Mouse (Mus musculus): ENCODE data around the gene Fam129a. TPM values are rescaled to one million over a fixed set of nuclear protein-coding genes. Genes with fewer than 3 reads are reported as not detected.

Gene Fam129a
- polyA plus RNA-seq, 1 experiment = 1.7 TPM

- no peak overlapping the region for H3K4me3 ChIP-seq (ENCODE audit: insufficient read depth, poor library complexity, severe bottlenecking)
- H3K79me2 ChIP-seq (ENCODE audit: control insufficient read depth, insufficient read depth) = no peaks in the 10 kb centered on the region
- H3K79me3 ChIP-seq (ENCODE audit: low read depth) = no peaks in the 10 kb centered on the region
- TF ChIP-seq MYOD1 (IDR thresholded peaks at IDR 0.05; ENCODE audit: control insufficient read depth, insufficient read length, low read depth) = no peak
- no peak for TF ChIP-seq CEBPB (IDR thresholded peaks at IDR 0.05; ENCODE audit: low read depth)
- TF ChIP-seq FOSL1 (IDR thresholded peaks at IDR 0.05; ENCODE audit: insufficient read depth, low read length, poor library complexity, severe bottlenecking) = no peak
- no peak for TF ChIP-seq MAX (IDR thresholded peaks at IDR 0.05)
- TF ChIP-seq USF1 (IDR thresholded peaks at IDR 0.05; ENCODE audit: low read depth) = no peak
- no peak for TF ChIP-seq MYOG (IDR thresholded peaks at IDR 0.05; ENCODE audit: control insufficient read depth, extremely low read depth, insufficient read length)
- TF ChIP-seq CTCF (IDR thresholded peaks at IDR 0.05; ENCODE audit: control insufficient read depth, insufficient read depth, insufficient read length) = no peak
- no peaks in the 10 kb centered on the region for H3K27me3 ChIP-seq (ENCODE audit: control insufficient read depth, insufficient read depth, insufficient read length)
- no peaks in the 10 kb centered on the region for H3K36me3 ChIP-seq (ENCODE audit: control insufficient read depth, insufficient read depth)
- H3ac ChIP-seq (ENCODE audit: control insufficient read depth, insufficient read length, low read depth) = no peak overlapping the region
Observed at GRCm38 (mm10) chr1:151699363-151699762, 128.4 kb downstream of the Fam129a start.

DNA sequence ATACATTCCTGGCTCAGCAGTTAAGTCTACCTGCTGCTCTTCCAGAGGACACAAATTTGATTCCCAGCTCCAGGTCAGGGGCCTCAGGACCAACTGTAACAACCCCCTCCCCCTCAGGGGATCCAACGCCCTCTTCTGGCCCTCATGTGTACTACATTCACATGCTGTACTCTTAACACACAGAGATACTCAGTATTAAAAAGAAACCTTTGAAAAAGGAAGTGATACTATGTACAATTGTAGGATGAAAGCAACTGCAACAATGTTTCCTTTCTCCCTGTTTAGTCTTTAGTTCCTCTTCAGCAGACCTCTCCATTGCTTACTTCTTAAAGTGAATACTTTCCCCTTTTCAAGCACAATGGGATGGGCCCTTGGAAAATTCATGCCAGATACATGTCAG lies 131.8 kb downstream of the Fam129a start:
- Histone ChIP-seq H3K36me3 (ENCODE audit: control insufficient read depth, insufficient read depth) (no peaks in the 10 kb centered on the region), H3K27me3 (ENCODE audit: control insufficient read depth, insufficient read depth, insufficient read length) (no peaks in the 10 kb centered on the region), H3K79me3 (ENCODE audit: low read depth) (no peaks in the 10 kb centered on the region), H3ac (ENCODE audit: control insufficient read depth, insufficient read length, low read depth) (no peak overlapping the region), H3K79me2 (ENCODE audit: control insufficient read depth, insufficient read depth) (no peaks in the 10 kb centered on the region), H3K4me3 (ENCODE audit: insufficient read depth, poor library complexity, severe bottlenecking) (no peak overlapping the region)
- TF ChIP-seq MAX (IDR thresholded peaks at IDR 0.05) = no peak
- TF ChIP-seq CEBPB (IDR thresholded peaks at IDR 0.05; ENCODE audit: low read depth) = no peak
- TF ChIP-seq FOSL1 (IDR thresholded peaks at IDR 0.05; ENCODE audit: insufficient read depth, low read length, poor library complexity, severe bottlenecking) = no peak
- no peak for TF ChIP-seq MYOG (IDR thresholded peaks at IDR 0.05; ENCODE audit: control insufficient read depth, extremely low read depth, insufficient read length)
- TF ChIP-seq CTCF (IDR thresholded peaks at IDR 0.05; ENCODE audit: control insufficient read depth, insufficient read depth, insufficient read length) = no peak
- no peak for TF ChIP-seq USF1 (IDR thresholded peaks at IDR 0.05; ENCODE audit: low read depth)
- no peak for TF ChIP-seq MYOD1 (IDR thresholded peaks at IDR 0.05; ENCODE audit: control insufficient read depth, insufficient read length, low read depth)

DNA sequence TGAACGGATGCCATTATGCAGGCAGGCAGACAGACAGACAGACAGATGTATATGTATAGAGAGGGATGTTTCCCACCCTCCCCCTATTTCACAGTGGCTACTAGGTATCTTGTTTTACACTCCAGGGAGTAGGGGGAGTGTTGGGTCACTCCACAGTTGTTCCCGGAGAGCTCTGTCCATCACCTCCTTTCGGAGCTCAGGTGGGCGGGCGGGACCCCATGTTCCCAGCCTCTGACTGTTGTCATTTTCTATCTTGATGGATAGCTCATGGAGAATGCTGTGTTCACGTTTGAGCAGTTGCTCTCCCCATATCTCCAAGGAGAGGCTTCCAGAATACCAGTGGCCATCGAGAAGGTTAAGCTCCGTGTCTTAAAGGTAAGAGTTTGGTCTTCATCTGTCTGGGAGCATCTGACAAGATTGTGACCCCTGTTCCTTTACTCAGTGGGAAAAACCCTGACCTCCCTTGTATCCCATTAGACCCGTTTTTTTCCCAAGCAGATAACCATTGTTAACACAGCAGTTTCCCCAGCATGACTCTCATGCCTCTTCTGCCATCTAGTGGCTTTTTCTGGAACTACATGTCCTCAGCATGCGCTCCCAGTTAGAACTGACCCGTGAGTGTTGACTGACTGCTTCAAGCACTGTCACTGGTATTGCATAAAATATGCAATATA lies 134.9 kb downstream of the Fam129a start:
- Histone ChIP-seq H3K79me2 (ENCODE audit: control insufficient read depth, insufficient read depth) (no peaks in the 10 kb centered on the region), H3K27me3 (ENCODE audit: control insufficient read depth, insufficient read depth, insufficient read length) (no peaks in the 10 kb centered on the region), H3K4me3 (ENCODE audit: insufficient read depth, poor library complexity, severe bottlenecking) (no peak overlapping the region), H3ac (ENCODE audit: control insufficient read depth, insufficient read length, low read depth) (no peak overlapping the region), H3K79me3 (ENCODE audit: low read depth) (no peaks in the 10 kb centered on the region), H3K36me3 (ENCODE audit: control insufficient read depth, insufficient read depth) (no peaks in the 10 kb centered on the region)
- TF ChIP-seq FOSL1 (IDR thresholded peaks at IDR 0.05; ENCODE audit: insufficient read depth, low read length, poor library complexity, severe bottlenecking) (no peak), CTCF (IDR thresholded peaks at IDR 0.05; ENCODE audit: control insufficient read depth, insufficient read depth, insufficient read length) (peak; percentile 65), MYOG (IDR thresholded peaks at IDR 0.05; ENCODE audit: control insufficient read depth, extremely low read depth, insufficient read length) (no peak), MAX (IDR thresholded peaks at IDR 0.05) (no peak)

- Histone ChIP-seq H3K36me3 (ENCODE audit: control insufficient read depth, insufficient read depth) (no peaks in the 10 kb centered on the region), H3K79me3 (ENCODE audit: low read depth) (no peaks in the 10 kb centered on the region), H3K27me3 (ENCODE audit: control insufficient read depth, insufficient read depth, insufficient read length) (no peaks in the 10 kb centered on the region), H3ac (ENCODE audit: control insufficient read depth, insufficient read length, low read depth) (no peak overlapping the region), H3K79me2 (ENCODE audit: control insufficient read depth, insufficient read depth) (no peaks in the 10 kb centered on the region), H3K4me3 (ENCODE audit: insufficient read depth, poor library complexity, severe bottlenecking) (no peak overlapping the region)
- TF ChIP-seq MYOG (IDR thresholded peaks at IDR 0.05; ENCODE audit: control insufficient read depth, extremely low read depth, insufficient read length) = no peak
Observed at GRCm38 (mm10) chr1:151706397-151706752, 135.4 kb downstream of the Fam129a start.

- Histone ChIP-seq H3K27me3 (ENCODE audit: control insufficient read depth, insufficient read depth, insufficient read length) (no peaks in the 10 kb centered on the region), H3ac (ENCODE audit: control insufficient read depth, insufficient read length, low read depth) (no peak overlapping the region), H3K79me3 (ENCODE audit: low read depth) (no peaks in the 10 kb centered on the region), H3K79me2 (ENCODE audit: control insufficient read depth, insufficient read depth) (no peaks in the 10 kb centered on the region), H3K36me3 (ENCODE audit: control insufficient read depth, insufficient read depth) (no peaks in the 10 kb centered on the region), H3K4me3 (ENCODE audit: insufficient read depth, poor library complexity, severe bottlenecking) (no peak overlapping the region)
- TF ChIP-seq MYOG (IDR thresholded peaks at IDR 0.05; ENCODE audit: control insufficient read depth, extremely low read depth, insufficient read length) = no peak
Observed at GRCm38 (mm10) chr1:151708966-151709733, 138.2 kb downstream of the Fam129a start.

- TF ChIP-seq CTCF (IDR thresholded peaks at IDR 0.05; ENCODE audit: control insufficient read depth, insufficient read depth, insufficient read length) (no peak), MYOG (IDR thresholded peaks at IDR 0.05; ENCODE audit: control insufficient read depth, extremely low read depth, insufficient read length) (no peak), CEBPB (IDR thresholded peaks at IDR 0.05; ENCODE audit: low read depth) (no peak), MAX (IDR thresholded peaks at IDR 0.05) (no peak), MYOD1 (IDR thresholded peaks at IDR 0.05; ENCODE audit: control insufficient read depth, insufficient read length, low read depth) (no peak), FOSL1 (IDR thresholded peaks at IDR 0.05; ENCODE audit: insufficient read depth, low read length, poor library complexity, severe bottlenecking) (no peak)
- H3K27me3 ChIP-seq (ENCODE audit: control insufficient read depth, insufficient read depth, insufficient read length) = no peaks in the 10 kb centered on the region
- H3K4me3 ChIP-seq (ENCODE audit: insufficient read depth, poor library complexity, severe bottlenecking) = no peak overlapping the region
- no peaks in the 10 kb centered on the region for H3K79me3 ChIP-seq (ENCODE audit: low read depth)
- no peaks in the 10 kb centered on the region for H3K36me3 ChIP-seq (ENCODE audit: control insufficient read depth, insufficient read depth)
- H3K79me2 ChIP-seq (ENCODE audit: control insufficient read depth, insufficient read depth) = no peaks in the 10 kb centered on the region
- H3ac ChIP-seq (ENCODE audit: control insufficient read depth, insufficient read length, low read depth) = no peak overlapping the region
Observed at GRCm38 (mm10) chr1:151709734-151710022, 138.7 kb downstream of the Fam129a start.

Measured in C2C12 (cell line).